Mouse (Mus musculus) kidney, postnatal 0 days (tissue): ENCODE data around the gene Kank4. TPM values are rescaled to one million over a fixed set of nuclear protein-coding genes. Genes with fewer than 3 reads are reported as not detected.

Experiments used
- ATAC-seq: fragments of 200-750 bp; cut with Nextera tagmentation; replicated peaks from 2 replicates; pipeline ENCODE4 v1.8.0; 2017; ENCODE audit warnings: low read depth, moderate number of reproducible peaks, moderate TSS enrichment, moderate library complexity; ENCODE audit not compliant: low FRiP score
- DNase-seq: peaks from one replicate; pipeline ENCODE4 v3.0.0-alpha.2; 2016; ENCODE audit warnings: low spot score
- H3K27ac ChIP-seq: fragments of 300-500 bp; sonication (generic); 2 replicates; pipeline ENCODE4 v1.5.1; 2014; ENCODE audit warnings: mild to moderate bottlenecking
- H3K27me3 ChIP-seq: fragments of 300-500 bp; sonication (generic); 2 replicates; pipeline ENCODE4 v1.6.1; 2014; ENCODE audit warnings: low read length, mixed read lengths; ENCODE audit not compliant: insufficient read depth
- H3K36me3 ChIP-seq: fragments of 300-500 bp; sonication (generic); 2 replicates; pipeline ENCODE4 v1.6.1; 2014; ENCODE audit warnings: low read length, mixed read lengths; ENCODE audit not compliant: insufficient read depth
- H3K4me1 ChIP-seq: fragments of 300-500 bp; sonication (generic); replicated peaks from 2 replicates; pipeline ENCODE4 v1.6.1; 2014; ENCODE audit warnings: antibody characterized with exemption, low read length, mixed read lengths; ENCODE audit not compliant: insufficient read depth
- H3K4me2 ChIP-seq: fragments of 300-500 bp; sonication (generic); 2 replicates; pipeline ENCODE4 v1.6.1; 2014; ENCODE audit warnings: mild to moderate bottlenecking, low read length, moderate library complexity, mixed read lengths
- H3K4me3 ChIP-seq: fragments of 300-500 bp; sonication (generic); replicated peaks from 2 replicates; pipeline ENCODE4 v1.5.1; 2014; ENCODE audit warnings: low read depth, low read length
- H3K9ac ChIP-seq: fragments of 300-500 bp; sonication (generic); 2 replicates; pipeline ENCODE4 v1.6.1; 2014; ENCODE audit warnings: low read depth, low read length
- H3K9me3 ChIP-seq: fragments of 300-500 bp; sonication (generic); replicated peaks from 2 replicates; pipeline ENCODE4 v1.6.1; 2016; ENCODE audit warnings: low read length, inconsistent platforms, mixed read lengths
- CTCF ChIP-seq: IDR thresholded peaks from 2 replicates; pipeline ENCODE4 v1.5.1; 2016; ENCODE audit warnings: antibody characterized with exemption, low read depth, mild to moderate bottlenecking, moderate library complexity
- WGBS: fragments of 180-500 bp; shearing (Covaris S2); extraction: QIAGEN DNeasy Blood & Tissue Kit; methylation state at CpG from one replicate; pipeline ENCODE4 v1.1.7; 2014; 5-methylcytosine and 5-hydroxymethylcytosine counted together
- polyA plus RNA-seq: library from polyadenylated mRNA; unstranded; fragments of >200 nt; fragmentation: Nextera tagmentation; extraction: Ambion mirVana; gene quantifications from 2 replicates; pipeline ENCODE4 v1.2.1, GENCODE M21; 2015

Gene Kank4
- polyA plus RNA-seq, 1 experiment from 2014 or later = 2.3 TPM

GRCm38 (mm10) chr4:98717735-98718546, 99.4 kb downstream of the Kank4 start:
- Histone ChIP-seq H3K4me2 (no peak overlapping the region), H3K27ac (no peak overlapping the region), H3K9ac (no peak overlapping the region), H3K4me3 (no peak overlapping the region), H3K4me1 (no peaks in the 10 kb centered on the region), H3K36me3 (no peaks in the 10 kb centered on the region), H3K27me3 (no peaks in the 10 kb centered on the region), H3K9me3 (no peaks in the 10 kb centered on the region)
- ATAC-seq (no peak), DNase-seq (no peak)
- no peak for TF ChIP-seq CTCF
- WGBS = 87% methylated on average over 17 of the region's 17 CpGs

GRCm38 (mm10) chr4:98710891-98711290, 106.4 kb downstream of the Kank4 start:
- no peaks in the 10 kb centered on the region for H3K27me3 ChIP-seq
- no peak overlapping the region for H3K27ac ChIP-seq
- no peaks in the 10 kb centered on the region for H3K9me3 ChIP-seq
- no peak for TF ChIP-seq CTCF
- H3K4me2 ChIP-seq = no peak overlapping the region
- DNase-seq (no peak), ATAC-seq (no peak)
- 89% methylated on average over 8 of the region's 8 CpGs for WGBS
- H3K36me3 ChIP-seq = 0 out of 2 replicates have a peak, but pooled peaks cover 4% of the 10 kb centered on the region
- H3K4me1 ChIP-seq = no peaks in the 10 kb centered on the region
- no peak overlapping the region for H3K4me3 ChIP-seq
- no peak overlapping the region for H3K9ac ChIP-seq

Other genes with a start within 250 kb of the Kank4 start
- 0.18 and 0.24 TPM in 2 replicates for gene L1td1, start 90.8 kb downstream of the Kank4 start, polyA plus RNA-seq
- not detected in 2 replicates for gene I0C0044D17Rik, start 6.3 kb upstream of the Kank4 start, polyA plus RNA-seq
- 73.0 and 83.7 TPM in 2 replicates for gene Usp1, start 106.3 kb upstream of the Kank4 start, polyA plus RNA-seq
- 1.4 and 1.8 TPM in 2 replicates for gene Angptl3, start 213.4 kb upstream of the Kank4 start, polyA plus RNA-seq